Mouse (Mus musculus) lung, postnatal 25 days (tissue): Measurements from ENCODE around the gene Itga8.
A peak's percentile ranks its signal among the peaks of the same experiment; 100 is the strongest.

Source experiments
- DNase-seq: peaks from one replicate; pipeline ENCODE4 v3.0.0; 2022; ENCODE audit warnings: low spot score

Itga8 gene

GRCm38 (mm10) chr2:12301431-12302170, at the start of gene Itga8:
Gene Itga8 (minus strand): TSS chr2:12301922.
- peak; percentile 74 for DNase-seq

- no peak for DNase-seq
Observed at GRCm38 (mm10) chr2:12348914-12349313, 47.2 kb upstream of the Itga8 start.

GRCm38 (mm10) chr2:12331962-12332361, 30.2 kb upstream of the Itga8 start:
- no peak for DNase-seq

GRCm38 (mm10) chr2:12329620-12330019, 27.9 kb upstream of the Itga8 start:
- no peak for DNase-seq

GRCm38 (mm10) chr2:12329068-12329407, 27.3 kb upstream of the Itga8 start:
- DNase-seq, result no peak

GRCm38 (mm10) chr2:12328355-12329067, 26.8 kb upstream of the Itga8 start:
- DNase-seq, result no peak

GRCm38 (mm10) chr2:12327691-12328354, 26.1 kb upstream of the Itga8 start:
- DNase-seq, result no peak

- DNase-seq, result no peak
Observed at GRCm38 (mm10) chr2:12327216-12327615, 25.5 kb upstream of the Itga8 start.

- no peak for DNase-seq
Observed at GRCm38 (mm10) chr2:12325868-12326267, 24.1 kb upstream of the Itga8 start.

- peak; percentile 68 for DNase-seq
Observed at GRCm38 (mm10) chr2:12325417-12325816, 23.7 kb upstream of the Itga8 start.

GRCm38 (mm10) chr2:12320914-12321313, 19.2 kb upstream of the Itga8 start:
- DNase-seq, result no peak

GRCm38 (mm10) chr2:12318715-12319114, 17.0 kb upstream of the Itga8 start:
- DNase-seq, result no peak

- DNase-seq, result no peak
Observed at GRCm38 (mm10) chr2:12318036-12318435, 16.3 kb upstream of the Itga8 start.

- peak; percentile 65 for DNase-seq
Observed at GRCm38 (mm10) chr2:12317343-12317742, 15.6 kb upstream of the Itga8 start.

- DNase-seq, result peak; percentile 41
Observed at GRCm38 (mm10) chr2:12316361-12316760, 14.6 kb upstream of the Itga8 start.

GRCm38 (mm10) chr2:12314028-12314427, 12.3 kb upstream of the Itga8 start:
- DNase-seq, result no peak

- DNase-seq, result no peak
Observed at GRCm38 (mm10) chr2:12308466-12308865, 6.7 kb upstream of the Itga8 start.

GRCm38 (mm10) chr2:12307311-12307710, 5.6 kb upstream of the Itga8 start:
- DNase-seq, result peak; percentile 43

GRCm38 (mm10) chr2:12305064-12305650, 3.4 kb upstream of the Itga8 start:
- no peak for DNase-seq

GRCm38 (mm10) chr2:12300449-12301228, 1.1 kb downstream of the Itga8 start:
- no peak for DNase-seq

- no peak for DNase-seq
Observed at GRCm38 (mm10) chr2:12297287-12297686, 4.4 kb downstream of the Itga8 start.

- no peak for DNase-seq
Observed at GRCm38 (mm10) chr2:12295150-12295549, 6.6 kb downstream of the Itga8 start.
